Mouse (Mus musculus): Measurements from ENCODE around the gene Gprc5c. TPM values are rescaled to one million over a fixed set of nuclear protein-coding genes. Genes with fewer than 3 reads are reported as not detected.

Gene Gprc5c
- total RNA-seq, 2 experiments from 2014 or later, result 39.1 to 43.0 TPM

DNA sequence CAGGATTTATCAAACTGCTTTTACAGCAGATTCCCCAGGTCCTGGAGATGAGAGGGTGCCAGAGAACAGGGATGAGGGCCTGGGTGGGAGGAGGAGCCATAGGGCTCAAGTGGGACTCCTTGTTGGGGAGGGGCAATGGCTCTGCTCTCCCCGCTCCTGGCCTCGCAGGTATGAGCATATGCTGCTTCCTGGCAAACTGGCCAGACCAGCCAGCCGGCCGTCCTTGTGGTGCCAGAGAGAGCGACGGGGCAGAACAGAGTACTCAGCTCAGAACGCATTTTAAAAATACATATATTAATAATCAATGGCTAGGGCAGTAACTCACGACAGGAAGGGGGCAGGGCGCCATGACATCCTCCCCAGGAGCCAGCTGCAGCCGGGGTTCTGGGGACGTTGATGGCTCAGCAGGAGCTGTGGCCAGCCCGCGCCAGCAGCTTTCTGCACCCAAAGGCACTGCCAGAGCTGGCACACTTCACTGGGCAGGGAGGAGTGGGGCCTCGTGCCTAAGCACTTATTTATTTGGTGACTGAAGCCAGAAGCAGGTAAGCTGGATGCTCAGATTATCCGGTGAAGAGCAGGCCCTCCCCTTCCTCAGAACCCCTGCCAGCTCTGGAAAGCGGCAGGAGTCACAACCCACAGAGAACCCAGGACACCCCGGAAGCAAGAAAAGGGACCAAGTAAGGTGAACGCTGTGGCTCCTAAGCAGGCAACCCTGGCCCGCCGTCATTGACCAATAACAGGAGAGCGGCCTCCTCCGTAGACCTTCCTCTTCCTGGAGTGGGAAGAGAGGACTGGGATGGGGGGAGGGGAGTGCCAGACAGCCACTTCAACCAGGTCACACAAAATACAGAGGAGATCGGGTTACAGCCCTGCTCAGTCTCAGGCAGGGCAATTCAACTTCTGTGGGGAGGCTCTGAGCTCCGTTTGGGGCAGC lies 21.2 kb upstream of the Gprc5c start:
- DNase-seq, result peak; percentile 78
- intact Hi-C loops (cut with DNase I; ENCODE audit: low total_unique reads), result no loop called here

DNA sequence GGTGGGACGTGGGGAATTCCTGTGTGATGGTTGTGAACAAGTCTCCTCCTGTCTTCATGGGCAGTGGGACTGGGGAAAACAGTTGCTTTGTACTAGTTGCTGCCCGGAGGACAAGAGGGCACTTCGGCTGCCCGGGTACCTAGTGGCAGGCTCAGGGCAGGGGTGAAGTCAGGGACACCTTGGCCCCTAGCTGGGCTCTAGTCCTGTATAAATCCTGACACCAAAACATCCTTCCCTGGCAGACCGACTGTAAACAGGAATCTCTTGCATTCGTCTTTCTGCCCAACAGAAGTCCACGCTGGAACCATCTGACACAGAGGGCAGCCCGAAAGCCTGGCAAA lies 20.5 kb upstream of the Gprc5c start:
- no peak for DNase-seq
- intact Hi-C loops (cut with DNase I; ENCODE audit: low total_unique reads), result no loop called here

DNA sequence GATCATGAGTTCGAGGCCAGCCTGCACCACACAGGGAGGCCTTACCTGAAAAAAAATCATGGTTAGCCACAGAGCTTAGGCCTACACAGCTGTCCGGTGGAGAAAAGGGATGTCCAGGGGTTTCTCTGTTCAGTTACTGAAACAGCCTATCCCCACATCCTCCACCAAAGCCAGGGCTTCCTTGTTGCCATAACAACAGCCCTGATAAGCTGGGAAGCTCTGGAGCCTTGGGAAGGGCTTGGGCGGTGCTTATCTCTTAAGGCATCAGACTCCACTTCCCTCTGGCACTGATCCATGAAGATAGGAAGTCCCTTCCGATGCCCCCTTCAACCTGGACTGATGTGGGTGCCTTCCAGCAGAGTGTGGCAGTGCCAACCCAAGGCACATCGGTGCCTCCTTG lies 17.8 kb upstream of the Gprc5c start:
- intact Hi-C loops (cut with DNase I; ENCODE audit: low total_unique reads), result no loop called here
- DNase-seq, result no peak

DNA sequence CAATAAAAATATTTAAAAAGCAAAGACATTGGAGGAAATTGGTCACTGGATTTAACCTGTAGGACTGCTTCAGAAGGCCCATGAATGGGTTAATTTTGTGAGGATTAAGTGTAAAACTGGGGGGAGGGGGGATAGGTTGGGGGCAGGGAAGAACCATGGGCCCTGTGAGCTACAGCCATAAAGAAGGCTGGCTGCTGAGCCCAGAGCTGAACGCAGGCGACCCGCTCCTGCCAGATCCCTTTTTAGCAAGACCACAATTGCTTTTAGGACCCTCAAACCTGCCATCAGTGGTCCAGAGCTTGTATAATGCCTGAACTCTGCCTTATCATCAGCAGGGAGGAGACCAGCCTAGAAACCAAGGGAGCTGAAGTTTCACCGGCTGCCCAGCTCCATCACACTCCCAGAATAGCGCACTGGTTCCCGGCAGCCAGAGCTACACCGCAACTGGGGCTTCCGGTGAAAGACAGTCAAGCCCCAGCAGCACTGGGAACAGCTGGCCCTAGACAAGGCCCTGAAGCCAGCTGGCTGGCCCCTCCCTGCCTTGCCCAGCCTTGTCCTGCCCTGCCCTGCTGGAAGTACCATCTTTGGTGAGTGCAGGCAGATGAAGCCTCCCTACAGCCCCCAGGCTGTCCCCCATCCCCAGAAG lies 7.0 kb upstream of the Gprc5c start:
- intact Hi-C loops (cut with DNase I; ENCODE audit: low total_unique reads), result no loop called here
- DNase-seq, result peak; percentile 84

DNA sequence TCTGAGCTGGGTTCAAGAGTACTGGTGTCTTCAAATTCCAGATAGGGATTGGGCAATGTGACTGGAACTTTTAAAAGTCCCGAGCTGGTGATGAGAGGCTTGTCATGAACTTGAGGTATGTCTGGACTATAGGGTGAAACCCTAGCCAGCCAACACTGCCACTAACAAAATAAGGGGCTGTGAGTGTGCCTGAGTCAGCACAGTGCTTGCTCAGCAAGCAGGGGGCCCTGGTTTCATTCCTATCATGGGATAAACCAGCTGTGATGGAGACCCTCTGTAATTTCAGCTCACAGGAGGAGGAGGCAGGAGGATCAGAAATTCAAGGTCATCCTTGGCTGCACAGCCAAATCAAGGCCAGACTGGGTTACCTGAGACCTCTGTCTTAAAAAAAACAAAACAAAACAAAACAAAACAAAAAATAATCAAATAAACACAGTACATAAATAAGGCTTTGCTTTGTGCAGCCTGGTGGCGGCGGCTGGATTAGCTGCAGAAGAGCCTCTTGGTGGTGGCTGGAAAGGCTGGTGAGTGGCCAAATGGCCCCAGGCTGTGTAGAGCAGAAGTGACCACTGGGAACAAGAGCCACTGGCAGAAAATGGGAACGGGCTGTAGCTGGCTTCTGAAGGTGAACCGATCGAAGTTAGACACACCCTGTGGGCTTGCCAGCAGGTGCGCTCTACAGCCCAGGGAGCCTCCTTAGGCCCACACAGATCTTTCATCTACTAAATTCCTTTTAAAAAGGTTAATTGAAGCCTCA lies 6.3 kb upstream of the Gprc5c start:
- intact Hi-C loops (cut with DNase I; ENCODE audit: low total_unique reads), result no loop called here
- DNase-seq, result no peak

DNA sequence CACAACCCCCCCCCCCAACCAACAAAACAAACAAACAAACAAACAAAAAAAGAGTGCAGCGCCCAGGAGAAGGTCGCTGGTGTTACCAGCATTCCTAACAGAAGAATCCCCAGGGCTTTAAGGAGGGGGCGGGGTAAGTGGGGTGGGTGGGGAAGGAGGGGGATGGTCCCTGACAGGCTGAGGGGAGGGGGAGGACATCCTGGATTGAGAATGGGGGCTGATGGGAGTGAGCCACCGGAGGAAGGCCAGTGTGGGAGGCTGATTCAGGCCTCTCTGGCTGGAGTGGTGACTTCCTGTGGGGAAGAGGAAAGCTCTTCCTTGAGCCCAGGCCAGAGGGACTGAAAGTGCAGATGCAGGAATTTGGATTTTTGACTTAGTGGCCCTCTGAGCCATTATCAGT lies 4.6 kb upstream of the Gprc5c start:
- DNase-seq, result no peak
- intact Hi-C loops (cut with DNase I; ENCODE audit: low total_unique reads), result no loop called here

DNA sequence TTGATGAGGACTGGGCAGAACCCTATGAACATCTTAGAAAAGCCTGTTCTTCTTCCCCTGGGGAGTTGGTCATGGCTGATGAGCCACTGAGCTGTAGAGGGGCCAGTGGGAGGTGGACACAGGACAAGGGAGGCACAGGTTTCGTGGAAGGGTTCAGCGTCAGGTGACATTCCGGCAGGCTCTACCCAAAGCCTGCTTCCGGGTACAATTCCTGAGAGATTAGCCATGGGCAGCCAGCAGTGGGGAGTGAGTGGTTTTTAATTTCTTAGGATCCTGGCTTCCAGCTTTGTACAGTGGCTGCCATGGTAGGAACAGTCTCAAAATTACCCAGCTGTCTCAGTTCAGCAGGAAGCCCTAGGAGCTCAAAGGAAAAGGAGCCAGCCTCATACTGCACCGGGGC lies 3.9 kb upstream of the Gprc5c start:
- no peak for DNase-seq
- intact Hi-C loops (cut with DNase I; ENCODE audit: low total_unique reads), result no loop called here

DNA sequence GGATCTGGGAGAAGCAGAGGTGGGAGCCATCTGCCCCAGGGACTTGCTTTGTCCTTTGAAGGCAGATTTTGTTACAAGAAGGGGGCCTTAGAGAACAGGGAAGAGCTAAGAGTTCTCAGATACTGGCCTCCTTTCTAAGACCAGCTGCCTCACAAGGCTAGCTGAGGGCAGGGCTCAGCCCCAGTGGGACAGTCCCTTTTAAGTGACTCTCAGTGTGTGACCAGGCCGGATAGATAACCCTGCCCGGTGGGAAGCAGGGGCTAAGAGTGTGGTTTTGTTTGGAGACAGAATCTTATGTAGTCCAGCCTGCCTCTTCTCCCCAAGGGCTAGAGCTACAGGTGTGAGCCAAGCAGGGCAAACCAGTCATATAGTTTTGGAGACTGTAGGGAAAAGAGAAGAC lies 1.4 kb upstream of the Gprc5c start:
- intact Hi-C loops (cut with DNase I; ENCODE audit: low total_unique reads), result no loop called here

DNA sequence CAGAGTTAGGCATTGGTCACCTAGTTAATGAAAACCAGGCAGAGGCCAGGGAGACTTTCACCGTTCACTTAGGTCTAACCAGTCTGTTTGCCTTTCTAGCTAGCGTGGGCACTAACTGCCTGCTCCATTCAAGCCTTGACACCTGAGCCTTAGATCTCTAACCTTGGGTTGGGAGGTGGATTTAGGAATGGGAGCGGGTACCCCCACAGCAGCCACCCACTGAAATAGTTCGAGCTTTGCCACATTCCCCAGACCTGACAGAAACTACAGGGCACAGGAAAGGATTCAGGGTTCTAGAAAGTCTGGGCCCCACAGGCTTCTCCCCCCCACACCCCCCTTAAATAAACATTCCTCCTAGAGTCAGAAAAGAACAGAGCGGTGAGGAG lies 893 bp upstream of the Gprc5c start:
- no peak for DNase-seq
- intact Hi-C loops (cut with DNase I; ENCODE audit: low total_unique reads), result no loop called here

More for the DNA sequence above, 1.4 kb upstream of the Gprc5c start:
- no peak for DNase-seq

DNA sequence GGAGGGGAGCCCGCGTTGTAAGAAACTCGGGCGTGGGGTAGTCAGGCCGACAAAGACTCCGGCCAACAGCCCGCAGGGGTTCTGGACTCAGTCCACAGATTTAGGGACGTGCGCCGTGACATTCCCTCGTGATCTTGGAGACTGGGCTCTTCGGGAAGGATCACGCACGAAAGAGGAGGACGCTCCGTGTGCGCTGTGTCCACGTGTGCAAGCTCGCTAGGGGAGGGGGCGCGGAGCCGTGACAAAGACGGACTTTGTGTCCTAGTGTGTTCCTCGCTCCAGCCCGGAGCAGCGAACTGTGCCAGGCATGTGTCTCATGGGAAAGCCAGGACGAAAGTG lies 286 bp downstream of the Gprc5c start:
- DNase-seq, result no peak
- intact Hi-C loops (cut with DNase I; ENCODE audit: low total_unique reads), result no loop called here

DNA sequence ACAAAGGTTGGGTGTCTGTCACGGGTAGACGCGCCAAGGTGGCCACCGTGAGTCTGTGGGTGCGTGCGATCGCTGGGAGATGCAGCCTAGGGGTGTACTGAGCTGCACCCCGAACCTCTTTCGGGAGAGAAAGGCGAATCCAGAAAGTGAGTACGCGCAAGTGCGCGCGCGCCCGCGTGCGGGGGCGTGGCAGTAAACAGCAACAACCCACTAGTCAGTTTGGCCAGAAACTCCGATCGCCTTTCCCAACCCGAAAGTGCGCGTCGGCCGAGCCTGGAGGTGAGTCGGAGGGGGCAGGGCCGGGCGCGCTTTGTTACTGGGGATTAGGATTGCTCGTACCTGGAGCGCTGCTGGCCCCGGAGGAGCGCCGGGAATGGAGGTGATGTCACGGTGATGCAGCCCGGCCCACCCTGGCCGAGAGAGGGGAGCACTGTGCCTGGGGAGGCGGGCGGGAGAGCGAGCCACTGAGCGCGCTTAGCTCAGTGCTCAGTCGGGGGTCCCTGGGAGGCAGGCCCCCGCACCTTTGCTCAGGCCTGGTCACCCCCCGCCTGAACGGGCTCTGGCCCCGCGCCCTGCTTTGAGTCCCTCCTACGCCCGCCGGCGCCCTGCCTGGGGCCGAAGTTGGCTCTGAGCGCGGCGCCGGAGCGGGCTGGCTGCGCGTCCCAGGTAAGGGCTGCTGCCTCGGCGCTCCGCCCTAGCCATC lies 807 bp downstream of the Gprc5c start:
- peak; percentile 78 for DNase-seq
- intact Hi-C loops (cut with DNase I; ENCODE audit: low total_unique reads), result no loop called here

DNA sequence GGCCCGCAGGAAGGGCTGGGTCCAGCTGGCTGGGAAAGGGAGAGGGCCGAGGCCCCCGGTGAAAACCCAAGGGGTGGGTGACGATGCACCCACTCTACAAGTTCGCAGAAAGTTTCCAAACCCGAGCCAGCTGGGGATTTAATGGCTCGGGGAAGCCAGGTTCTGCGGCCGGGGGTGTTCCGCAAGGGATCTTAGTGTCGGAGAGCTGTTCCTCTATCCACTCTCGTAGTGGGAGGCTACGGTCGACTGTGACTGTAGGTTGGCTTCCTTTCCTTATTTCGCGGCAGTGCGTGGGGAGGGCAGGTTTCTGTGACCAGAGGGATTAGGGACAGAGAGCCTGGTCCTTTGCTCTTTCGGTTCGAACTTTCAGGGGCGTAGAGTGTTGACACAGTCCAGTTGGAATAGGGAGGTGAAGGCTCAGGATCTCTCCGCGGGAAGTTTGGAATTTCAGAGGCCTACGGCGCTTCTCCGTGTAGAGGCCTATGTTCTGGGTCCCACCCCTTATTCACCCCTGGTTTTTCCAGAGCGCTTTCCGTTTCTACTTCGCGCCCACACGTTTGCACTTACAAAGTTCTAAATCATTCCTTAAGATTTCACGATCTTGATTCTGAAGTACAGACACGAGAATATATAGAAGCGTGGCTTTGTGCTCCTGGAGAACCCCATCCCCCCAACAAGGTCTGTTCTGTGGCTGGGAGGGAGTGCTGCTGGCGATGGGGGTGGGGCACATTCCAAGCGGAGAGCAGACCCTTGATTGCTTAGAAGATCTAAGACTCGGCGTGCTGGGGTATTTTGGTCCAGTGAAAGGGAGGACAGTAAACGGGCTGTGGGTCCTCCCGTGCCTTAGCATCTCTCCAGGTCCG lies 1.6 kb downstream of the Gprc5c start:
- intact Hi-C loops (cut with DNase I; ENCODE audit: low total_unique reads), result no loop called here

DNA sequence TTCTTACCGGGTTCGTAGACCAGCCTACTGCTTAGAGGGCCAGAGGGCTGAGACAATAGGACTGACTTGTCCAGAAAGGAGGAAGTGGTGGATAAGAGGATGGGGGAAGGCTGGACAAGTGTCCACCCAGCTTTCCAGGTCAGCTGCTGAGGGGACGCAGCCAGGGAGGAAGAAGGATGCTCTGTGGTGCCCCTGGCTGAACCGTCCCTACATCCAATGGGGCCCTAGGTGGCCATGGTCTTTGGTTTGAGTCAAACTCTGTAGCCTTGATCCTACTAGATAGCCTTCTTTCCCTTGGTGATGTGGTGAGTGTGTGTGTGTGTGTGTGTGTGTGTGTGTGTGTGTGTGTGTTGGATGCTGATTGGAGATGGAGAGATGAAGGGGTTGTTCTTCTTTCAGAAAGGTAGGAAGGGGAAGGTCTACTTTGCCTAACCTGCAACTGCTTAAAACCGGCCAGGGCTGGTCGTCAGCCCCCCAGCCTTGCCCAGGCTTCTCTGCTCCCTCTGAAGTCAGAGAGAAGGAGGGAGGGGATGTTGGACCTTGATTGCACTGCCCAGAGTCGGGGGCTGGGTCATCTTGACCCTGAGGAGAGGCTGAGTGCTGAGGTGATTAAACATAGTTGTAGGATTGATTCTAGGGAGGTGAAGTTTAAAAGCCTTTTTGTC lies 2.4 kb downstream of the Gprc5c start:
- intact Hi-C loops (cut with DNase I; ENCODE audit: low total_unique reads), result no loop called here
- DNase-seq, result no peak

More for the DNA sequence above, 1.6 kb downstream of the Gprc5c start:
- DNase-seq, result no peak

DNA sequence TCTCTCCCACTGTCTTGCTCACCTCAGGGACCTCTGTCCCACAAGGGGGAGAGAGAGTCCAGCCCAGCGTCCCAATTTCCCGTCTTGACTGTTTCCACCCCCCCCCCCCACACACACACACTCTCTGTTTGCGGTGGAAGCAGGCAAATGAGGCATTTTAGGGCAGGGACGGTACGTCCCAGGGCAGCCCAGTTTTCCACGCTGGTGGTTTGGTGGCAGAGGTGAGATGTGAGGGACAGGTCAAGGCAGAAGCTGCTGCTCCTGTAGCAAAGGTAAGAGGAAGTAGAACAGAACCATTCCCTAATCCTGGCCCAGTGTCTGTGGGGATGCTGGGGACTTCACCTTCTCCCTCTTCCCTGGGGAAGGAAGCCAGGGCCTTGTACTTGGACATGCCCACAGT lies 3.6 kb downstream of the Gprc5c start:
- intact Hi-C loops (cut with DNase I; ENCODE audit: low total_unique reads), result no loop called here
- no peak for DNase-seq

DNA sequence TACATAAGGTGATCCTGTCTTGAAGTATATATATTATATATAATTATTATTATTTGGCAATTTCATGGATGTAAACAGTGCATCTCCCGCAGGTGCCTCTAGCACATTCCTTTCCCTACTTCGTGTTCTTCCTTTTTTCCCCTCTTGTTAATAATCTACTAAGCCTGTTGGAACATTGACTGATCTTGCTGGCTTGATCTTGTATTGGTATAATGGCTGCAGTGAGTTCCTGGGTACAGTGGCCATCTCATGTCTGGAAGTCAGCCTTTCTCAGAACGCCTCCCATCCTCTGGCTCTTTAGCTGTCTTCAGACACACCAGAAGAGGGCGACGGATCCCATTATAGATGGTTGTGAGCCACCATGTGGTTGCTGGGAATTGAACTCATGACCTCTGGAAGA lies 5.2 kb downstream of the Gprc5c start:
- no peak for DNase-seq
- intact Hi-C loops (cut with DNase I; ENCODE audit: low total_unique reads), result no loop called here

DNA sequence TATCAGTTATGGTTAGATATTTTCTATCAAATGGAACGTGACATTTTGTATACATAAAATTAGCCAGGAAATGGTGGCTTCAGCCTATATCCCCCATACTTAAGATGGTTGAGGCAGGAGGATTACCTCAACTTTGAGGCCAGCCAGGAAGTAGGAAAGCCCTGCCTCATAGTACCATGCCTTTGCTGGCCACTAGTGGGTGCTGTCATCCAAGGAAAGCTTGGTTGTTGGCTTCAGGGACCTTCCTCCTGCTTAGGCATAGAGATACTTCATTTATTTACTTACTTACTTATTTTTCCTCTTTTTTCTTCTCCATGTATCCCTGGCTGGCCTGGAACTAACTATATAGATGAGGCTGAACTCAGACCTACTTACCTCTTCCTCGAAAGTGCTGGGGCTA lies 7.7 kb downstream of the Gprc5c start:
- DNase-seq, result no peak
- intact Hi-C loops (cut with DNase I; ENCODE audit: low total_unique reads), result no loop called here

DNA sequence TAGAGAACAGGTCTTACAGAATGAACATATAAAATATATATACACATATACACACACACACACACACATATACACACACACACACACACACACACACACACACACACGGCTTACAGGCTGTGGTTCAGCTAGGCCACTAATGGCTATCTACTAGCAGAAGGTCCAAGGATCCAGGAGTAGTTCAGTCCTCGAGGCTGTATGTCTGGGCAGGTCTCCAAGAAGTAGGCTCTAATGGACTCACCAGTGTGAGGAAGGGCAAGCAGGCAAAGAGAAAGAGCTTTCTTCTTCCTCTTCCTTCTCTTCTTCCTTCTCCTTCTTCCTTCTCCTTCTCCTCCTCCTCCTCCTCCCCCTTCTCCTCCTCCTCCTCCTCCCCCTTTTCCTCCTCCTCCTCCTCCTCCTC lies 10.1 kb downstream of the Gprc5c start:
- intact Hi-C loops (cut with DNase I; ENCODE audit: low total_unique reads), result no loop called here
- DNase-seq, result no peak

DNA sequence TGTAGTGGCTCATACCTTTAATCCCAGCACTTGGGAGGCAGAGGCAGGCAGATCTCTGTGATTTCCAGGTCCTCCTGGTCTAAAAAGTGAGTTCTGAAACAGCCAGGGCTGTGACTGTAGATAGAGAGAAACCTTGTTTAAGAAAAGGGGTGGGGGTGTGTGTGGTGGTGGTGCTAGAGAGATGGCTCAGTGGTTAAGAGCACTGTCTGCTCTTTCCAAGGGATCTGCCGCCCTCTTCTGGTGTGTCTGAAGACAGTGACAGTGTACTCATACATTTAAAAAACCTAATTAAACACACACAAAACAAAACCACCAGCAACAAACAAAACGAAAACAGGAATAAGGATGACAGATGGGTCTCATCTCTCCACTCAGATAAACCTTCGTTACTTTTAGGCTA lies 11.7 kb downstream of the Gprc5c start:
- no peak for DNase-seq
- intact Hi-C loops (cut with DNase I; ENCODE audit: low total_unique reads), result no loop called here
